Mouse (Mus musculus) testis, adult 2 months (tissue): ENCODE measurements around the gene Vezf1.

Experiments used
- CTCF ChIP-seq: fragments of 200-500 bp; IDR thresholded peaks from 2 replicates; pipeline ENCODE4 v1.5.1; 2012; ENCODE audit warnings: low read depth, mild to moderate bottlenecking, inconsistent platforms, low read length, moderate library complexity; ENCODE audit not compliant: control insufficient read depth, insufficient read depth, insufficient replicate concordance
- POLR2A ChIP-seq: fragments of 200-500 bp; IDR thresholded peaks from 2 replicates; pipeline ENCODE4 v1.6.1; 2012; ENCODE audit warnings: low read depth, mild to moderate bottlenecking, inconsistent platforms, low read length, moderate library complexity; ENCODE audit not compliant: control insufficient read depth

DNA sequence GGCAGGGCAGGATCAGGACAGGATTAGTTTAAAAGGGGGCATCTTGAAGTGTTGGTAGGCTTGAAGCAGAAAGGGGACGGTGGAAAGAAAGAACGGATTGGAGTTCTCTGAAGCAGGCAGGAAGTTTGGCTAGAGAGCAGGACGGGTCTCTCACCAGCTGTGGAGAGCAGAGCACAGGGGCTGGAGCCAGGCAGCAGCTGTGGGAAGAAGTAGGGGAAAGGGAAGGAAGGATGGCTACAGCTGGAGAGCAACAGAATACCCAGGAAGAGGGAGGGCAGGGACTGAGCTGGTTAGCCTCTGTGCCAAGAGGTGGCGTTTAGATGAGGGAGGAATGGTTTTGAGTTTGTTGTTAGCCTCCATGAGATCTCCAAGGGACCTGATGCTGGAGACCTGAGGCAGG, 29.1 kb downstream of the Vezf1 start:
- TF ChIP-seq POLR2A (no peak), CTCF (no peak)
